Mouse (Mus musculus): ENCODE data around the gene Echdc3. TPM values are rescaled to one million over a fixed set of nuclear protein-coding genes. Genes with fewer than 3 reads are reported as not detected.

The Echdc3 gene
- total RNA-seq, 2 experiments from 2014 or later, result 13.8 to 16.6 TPM

Other genes with a start within 250 kb of the Echdc3 start
- gene Proser2, start 82.8 kb downstream of the Echdc3 start, total RNA-seq (2021), result 10 to 100 TPM; 10.7 to 37.7 TPM
- 10 to 100 TPM; 13.6 to 14.6 TPM for gene Usp6nl, start 109.6 kb upstream of the Echdc3 start, total RNA-seq (2021)